Mouse (Mus musculus): ENCODE data around the gene March1. TPM values are rescaled to one million over a fixed set of nuclear protein-coding genes. Genes with fewer than 3 reads are reported as not detected.

The March1 gene
- polyA plus RNA-seq, 1 experiment: not detected

DNA sequence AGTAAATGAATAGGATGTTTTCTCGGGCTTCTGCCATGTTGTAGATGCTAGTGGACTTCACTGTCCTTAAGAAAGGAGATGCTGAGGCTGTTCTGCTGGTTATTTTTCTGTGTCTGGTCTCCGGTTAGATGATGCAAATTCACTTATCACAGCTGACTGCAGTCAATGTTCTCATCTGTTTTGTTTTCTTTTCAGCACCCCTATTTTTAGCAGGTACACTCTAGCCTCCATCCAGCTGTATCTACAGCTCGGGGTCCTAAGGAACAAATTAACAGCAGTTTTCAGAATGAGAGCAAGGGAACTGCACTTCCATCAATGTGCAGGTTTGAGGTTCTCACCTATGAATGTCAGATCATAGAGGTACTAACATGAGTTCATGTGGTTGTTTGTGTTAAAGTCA is 721.9 kb downstream of the March1 start:
- no peak for TF ChIP-seq GATA1 (IDR thresholded peaks at IDR 0.05; ENCODE audit: low read length)

DNA sequence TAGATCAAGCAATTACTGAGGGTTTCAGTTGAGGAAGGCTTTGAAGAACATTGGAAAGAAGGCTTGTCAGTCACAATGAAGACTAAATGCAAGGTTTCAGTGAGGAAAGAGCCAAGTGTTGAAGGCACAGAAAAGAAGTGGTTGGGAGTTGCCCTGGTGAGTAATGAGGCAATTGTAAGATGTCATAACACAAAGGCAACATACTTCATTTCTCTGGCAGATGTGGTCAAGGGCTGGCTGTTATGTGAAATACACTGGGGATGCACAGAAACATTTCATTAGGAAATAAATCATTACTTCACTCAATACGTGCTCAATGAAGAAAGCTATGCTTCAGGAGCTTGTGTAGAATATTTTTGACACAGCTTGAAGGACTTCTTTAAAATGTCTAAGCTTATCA is 725.2 kb downstream of the March1 start:
- no peak for TF ChIP-seq GATA1 (IDR thresholded peaks at IDR 0.05; ENCODE audit: low read length)

DNA sequence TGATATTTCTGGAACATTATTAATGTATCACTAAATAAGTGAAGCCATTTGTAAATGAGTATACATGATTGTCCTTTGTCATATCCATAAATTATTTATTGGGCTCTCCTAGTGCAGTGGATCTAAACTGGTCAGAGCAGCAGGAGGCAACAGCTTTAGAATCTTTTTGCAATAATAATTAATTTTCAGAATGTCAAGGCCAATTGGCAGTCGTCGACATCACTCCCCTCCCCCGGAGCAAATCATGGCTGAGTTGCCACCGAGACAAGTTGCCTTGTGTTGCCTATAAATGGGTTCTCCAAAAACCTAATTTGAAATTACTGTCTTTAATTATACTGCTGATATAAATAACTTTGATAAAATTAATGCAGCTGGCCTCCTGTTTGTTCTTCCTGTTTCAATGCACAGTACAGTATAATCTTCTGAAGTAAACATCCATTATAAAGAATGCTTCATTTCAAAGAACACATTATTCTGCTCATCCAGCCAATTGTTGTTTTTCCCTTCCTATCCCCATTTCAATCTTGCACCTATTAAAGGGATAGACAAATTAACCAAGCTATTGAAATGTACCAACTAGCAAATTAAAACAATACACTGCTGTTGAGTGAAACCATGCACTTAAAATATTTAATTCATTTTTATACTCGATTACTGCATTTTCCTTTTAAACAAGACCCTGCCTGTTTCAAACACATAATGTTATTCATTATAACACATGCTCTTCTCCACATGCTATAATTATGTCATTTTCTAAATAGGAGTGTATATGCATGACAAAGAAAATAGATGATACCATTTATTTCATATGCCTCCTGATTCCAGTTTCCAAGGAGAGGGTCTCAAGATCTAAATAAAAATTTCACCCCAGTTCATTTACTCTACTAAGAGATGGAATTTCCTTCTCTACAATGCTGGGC is 745.4 kb downstream of the March1 start:
- TF ChIP-seq GATA1 (IDR thresholded peaks at IDR 0.05; ENCODE audit: low read length): no peak

DNA sequence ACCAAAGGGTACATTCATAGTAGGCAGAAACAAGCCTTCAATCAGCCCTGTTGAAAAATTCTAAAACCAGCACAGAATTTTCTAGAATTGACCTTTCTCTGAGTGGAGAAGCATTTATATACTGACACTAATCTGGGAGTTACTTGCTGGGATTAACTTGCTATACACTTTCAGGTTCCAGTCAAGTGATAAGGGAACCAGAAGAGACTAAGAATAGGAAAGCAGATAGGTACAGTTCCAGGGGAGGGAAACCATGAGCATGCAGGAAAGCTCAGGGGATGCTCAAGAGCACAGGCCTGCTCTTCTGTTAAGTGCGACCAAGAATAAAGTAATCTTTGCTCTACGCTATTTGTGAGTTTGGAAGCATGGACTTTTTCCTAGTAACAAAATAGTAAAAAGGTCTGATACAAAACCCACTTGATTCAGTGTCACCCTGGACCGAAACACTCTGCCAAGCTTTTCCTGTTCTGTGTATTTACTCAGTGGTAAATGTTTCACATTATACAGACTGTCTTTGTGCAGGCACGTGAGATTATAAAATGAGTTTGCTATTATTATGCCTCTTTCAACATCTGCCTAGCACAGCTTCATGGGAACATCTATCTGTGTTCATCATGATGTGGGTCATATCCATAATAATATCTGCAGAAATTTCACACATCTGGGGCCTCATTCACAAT is 766.1 kb downstream of the March1 start:
- TF ChIP-seq GATA1 (IDR thresholded peaks at IDR 0.05; ENCODE audit: low read length): no peak

DNA sequence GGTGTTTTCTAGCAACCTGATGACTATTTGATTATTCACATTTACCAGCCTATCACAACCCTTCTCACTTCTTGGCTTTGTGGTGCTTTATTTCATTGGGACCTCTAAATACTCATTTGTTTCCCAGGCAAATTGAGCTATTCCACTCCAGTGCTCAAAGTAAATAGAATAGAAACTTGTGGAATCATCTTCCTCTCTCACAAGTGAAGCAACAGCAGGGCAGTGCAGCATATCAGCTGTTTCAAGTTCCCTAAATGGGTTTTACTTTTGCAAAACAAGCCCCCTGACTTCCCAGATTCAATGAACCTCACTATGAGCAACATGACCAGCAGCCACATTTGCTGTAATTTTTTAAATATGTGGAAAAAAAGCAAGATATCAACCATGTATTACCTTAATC is 768.3 kb downstream of the March1 start:
- TF ChIP-seq GATA1 (IDR thresholded peaks at IDR 0.05; ENCODE audit: low read length): no peak

DNA sequence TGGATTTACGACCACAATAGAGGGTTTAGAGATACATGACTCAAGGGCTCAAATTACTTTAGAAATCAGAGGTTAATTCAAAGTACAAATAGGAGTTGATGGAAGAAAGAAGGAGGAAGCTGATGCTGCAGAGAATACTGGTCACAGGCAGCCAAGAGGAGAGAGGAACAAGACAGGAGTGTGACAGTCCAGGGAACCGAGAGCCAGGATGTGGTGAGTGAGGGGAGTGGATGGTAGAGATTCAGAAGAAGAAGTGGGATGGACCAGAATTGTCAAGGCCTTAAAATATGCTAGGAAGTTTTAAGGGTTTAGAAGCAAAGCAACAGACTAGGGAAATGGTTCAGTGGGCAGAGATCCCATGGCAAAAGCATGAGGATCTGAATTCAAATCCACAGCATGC is 771.0 kb downstream of the March1 start:
- TF ChIP-seq GATA1 (IDR thresholded peaks at IDR 0.05; ENCODE audit: low read length): no peak

DNA sequence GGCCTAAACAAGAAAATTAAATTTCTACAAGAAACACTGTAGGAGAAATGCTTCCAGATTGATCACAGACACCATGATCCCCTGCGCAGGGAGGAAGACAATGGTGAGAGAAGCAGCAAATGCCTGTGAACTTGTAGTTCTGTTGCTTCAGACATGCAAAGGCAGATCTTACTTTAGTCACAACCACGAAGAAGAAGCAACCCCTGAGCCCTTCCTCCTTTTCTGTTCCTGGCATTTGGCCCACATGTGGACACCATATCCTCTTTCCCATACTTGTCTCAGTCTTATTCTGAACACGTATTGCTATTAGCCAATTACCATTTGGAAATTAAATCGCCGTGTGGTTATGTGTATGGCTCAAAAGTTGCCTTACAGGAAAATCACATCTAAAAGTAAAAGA is 773.9 kb downstream of the March1 start:
- TF ChIP-seq GATA1 (IDR thresholded peaks at IDR 0.05; ENCODE audit: low read length): no peak

DNA sequence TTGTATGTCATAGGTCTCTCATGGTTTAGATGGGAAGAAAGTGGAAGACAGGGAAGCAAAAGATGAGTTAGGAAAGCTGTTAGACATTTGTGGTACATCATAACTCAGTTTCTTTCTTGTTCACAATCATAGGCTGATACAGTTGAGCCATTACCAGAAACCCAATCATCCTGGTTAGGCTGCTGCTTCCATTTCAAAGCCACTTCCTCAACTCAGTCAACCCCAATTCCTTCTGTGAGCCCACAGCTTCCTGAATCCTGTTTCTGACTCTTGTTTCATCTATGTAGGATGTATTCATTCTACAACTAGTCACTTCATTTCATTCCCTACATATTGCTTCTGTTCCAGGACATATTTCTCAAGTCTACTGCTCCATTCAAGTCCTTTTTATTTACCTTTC is 775.2 kb downstream of the March1 start:
- TF ChIP-seq GATA1 (IDR thresholded peaks at IDR 0.05; ENCODE audit: low read length): no peak

DNA sequence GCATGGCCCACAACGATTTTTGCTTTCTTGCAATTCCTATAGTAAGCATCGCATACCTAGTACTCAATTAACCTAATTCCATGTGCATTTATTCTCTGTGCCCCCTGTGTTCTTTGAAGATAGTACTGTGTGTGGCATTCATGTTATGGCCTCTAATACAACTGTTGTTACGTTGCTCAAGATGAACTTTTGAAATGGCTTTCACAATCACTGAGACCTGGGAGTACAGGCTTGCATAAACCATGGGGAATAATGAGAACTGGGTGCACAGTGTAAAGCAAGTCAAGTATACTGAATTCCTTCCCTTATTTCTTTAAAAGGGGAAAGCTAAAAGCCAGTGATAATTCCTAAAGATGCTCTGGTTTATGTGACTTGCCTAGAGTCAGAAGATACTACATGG is 776.4 kb downstream of the March1 start:
- no peak for TF ChIP-seq GATA1 (IDR thresholded peaks at IDR 0.05; ENCODE audit: low read length)

DNA sequence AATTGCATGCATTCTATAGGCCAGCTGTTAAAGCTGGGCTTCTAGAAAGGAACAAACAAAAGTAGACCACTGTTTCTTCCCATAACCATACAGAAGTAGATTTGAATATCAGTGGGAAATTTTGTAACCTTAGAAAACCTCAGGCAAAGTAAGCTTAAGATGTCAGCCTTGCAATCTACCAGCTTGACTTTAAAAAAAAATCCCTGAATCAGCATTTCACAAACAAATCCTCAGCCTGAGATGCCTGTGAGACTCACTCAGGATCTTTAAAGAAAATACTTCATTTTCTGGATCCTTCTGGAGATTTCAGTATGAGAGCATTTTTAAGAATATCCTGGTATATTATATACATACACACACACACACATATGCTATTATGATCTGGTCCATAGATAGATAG is 780.1 kb downstream of the March1 start:
- no peak for TF ChIP-seq GATA1 (IDR thresholded peaks at IDR 0.05; ENCODE audit: low read length)

DNA sequence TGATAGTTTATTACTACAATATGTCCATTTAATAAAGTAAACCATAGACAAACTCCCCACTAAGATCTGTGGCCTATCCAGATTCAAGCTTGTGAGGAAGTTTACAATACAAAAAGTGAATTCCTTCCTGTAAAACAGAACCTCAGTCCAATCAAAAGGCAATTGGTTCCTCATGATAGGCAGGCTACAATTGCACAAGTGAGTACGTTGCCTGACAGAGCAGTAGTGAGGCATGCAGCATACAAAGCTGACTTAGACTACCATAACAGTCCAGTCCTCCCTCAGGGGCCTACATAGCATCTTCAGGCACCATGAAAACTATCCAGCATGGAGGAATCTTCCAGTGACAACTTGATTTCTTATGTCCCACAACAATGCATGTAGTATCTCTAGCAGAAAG is 782.4 kb downstream of the March1 start:
- no peak for TF ChIP-seq GATA1 (IDR thresholded peaks at IDR 0.05; ENCODE audit: low read length)

DNA sequence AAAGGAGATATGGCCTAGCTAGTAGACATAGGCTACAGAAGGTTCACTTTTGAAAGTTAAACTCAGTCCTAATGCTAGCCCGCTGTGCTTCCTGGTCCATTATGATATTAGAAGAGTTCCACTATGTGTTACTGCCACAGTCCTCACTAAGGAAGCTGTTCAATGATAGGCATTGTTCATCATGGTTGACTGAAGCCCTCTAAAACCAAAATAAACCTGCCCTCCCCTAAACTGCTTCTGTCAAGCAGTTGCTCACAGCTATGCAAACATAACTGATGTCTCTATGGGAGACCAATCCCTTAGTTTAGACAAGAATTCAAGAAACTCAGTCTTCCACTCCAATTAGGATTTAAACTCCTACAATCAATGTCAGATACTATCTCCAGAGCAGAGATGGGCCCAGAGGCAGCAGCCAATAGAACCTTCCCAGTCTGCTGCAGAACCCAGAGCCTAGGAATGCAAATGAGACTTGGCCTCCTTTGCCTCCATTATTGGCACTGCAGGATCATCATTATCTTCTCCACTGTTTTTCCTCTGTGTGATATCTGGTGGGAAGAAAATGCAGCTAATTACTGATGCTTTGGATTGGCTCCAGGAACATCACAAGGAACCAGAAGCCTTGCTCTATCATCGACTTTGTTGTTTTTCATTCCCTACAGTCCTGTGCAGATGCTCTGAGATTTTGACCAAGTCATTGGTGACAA is 787.2 kb downstream of the March1 start:
- no peak for TF ChIP-seq GATA1 (IDR thresholded peaks at IDR 0.05; ENCODE audit: low read length)

DNA sequence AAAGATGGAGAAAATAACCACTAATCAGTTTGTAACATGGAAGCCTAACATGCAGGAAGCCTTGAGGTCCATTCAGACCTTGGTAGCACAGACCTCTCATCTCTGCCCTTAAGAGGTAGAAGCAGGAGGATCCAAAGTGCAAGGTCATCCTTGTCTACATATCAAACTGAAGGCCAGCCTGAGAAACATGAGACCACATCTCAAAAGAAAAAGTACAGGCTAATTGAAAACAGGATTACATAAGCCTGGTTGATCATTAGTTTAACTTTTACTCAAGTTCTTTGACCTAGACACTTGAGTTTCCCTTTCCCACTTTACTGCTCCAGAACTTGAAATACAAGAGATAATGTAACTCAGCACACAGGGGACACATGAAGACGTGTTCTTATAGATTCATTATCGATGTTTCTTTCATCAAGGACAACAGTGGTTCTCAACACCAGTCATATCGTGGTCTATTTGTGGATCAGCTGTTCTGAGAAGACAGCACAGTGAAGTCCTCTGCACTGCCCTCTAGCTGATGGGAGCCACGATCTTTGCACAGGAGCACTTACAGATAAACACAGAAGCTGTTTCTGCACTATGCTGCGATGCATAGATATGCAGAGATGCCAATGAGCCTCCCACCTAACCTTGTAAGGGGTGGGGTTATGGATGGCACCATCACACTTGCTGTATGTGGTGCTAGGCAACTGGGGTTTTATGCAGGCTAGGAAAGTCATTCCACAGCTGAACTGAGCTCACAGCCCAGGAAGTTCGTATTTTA is 789.1 kb downstream of the March1 start:
- TF ChIP-seq GATA1 (IDR thresholded peaks at IDR 0.05; ENCODE audit: low read length): no peak

DNA sequence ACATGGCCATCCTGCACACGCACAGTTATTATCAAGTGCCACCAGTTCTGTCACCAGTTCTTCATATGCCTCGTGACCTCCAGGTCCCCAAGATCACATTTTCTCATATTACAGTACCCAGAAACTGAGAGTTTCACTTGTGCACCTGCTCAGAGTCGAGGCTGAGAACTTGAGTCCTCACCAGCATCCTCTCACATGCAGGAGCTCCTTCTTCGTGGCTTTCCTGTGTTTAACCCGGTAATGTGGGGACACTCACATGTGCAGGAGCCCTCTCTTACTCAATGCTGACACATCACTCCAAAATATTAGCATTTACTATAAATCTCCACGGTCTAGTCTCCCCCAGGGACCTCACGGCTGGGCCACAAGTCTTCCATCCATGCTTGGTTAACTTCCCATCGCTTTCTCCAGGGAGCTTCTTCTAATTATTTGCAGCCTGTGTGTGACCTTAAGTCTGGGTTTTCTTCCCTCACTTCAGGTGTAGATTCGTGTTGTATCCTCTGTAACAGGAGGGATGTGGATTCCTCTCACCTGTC is 792.4 kb downstream of the March1 start:
- no peak for TF ChIP-seq GATA1 (IDR thresholded peaks at IDR 0.05; ENCODE audit: low read length)

DNA sequence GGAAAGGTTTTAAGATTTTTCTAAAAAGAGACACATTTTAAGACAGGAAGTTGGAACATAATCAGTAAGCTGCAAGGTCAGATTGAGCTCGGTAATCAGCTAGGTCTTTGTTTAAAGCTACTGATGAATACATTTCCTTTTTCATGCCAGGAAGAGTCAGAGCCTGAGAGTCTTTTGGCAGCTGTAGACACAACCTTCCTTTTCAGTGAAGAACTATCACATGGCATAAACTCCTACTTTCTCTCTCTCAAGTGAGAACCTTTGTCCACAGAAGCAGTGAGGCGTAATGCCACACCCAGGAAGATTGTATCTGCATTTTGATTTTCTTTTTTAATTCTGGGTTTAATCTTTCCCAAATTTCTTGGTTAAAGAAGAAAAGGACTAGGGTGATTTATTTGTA is 795.4 kb downstream of the March1 start:
- no peak for TF ChIP-seq GATA1 (IDR thresholded peaks at IDR 0.05; ENCODE audit: low read length)
